Mouse (Mus musculus) midbrain, embryonic 15.5 days (tissue): ENCODE results near the gene Rps6kb1. TPM values are rescaled to one million over a fixed set of nuclear protein-coding genes. Genes with fewer than 3 reads are reported as not detected.
A peak's percentile ranks its signal among the peaks of the same experiment; 100 is the strongest.

Experiments
- ATAC-seq: fragments of 200-750 bp; cut with Nextera tagmentation; replicated peaks from 2 replicates; pipeline ENCODE4 v1.8.0; 2017; ENCODE audit warnings: moderate TSS enrichment
- H3K27ac ChIP-seq: fragments of 300-500 bp; sonication (generic); 2 replicates; pipeline ENCODE4 v1.5.1; 2015; ENCODE audit warnings: mild to moderate bottlenecking, inconsistent platforms
- H3K27me3 ChIP-seq: fragments of 300-500 bp; sonication (generic); replicated peaks from 2 replicates; pipeline ENCODE4 v1.6.1; 2015; ENCODE audit warnings: inconsistent platforms
- H3K36me3 ChIP-seq: fragments of 300-500 bp; sonication (generic); replicated peaks from 2 replicates; pipeline ENCODE4 v1.6.1; 2015; ENCODE audit warnings: inconsistent platforms
- H3K4me1 ChIP-seq: fragments of 300-500 bp; sonication (generic); 2 replicates; pipeline ENCODE4 v1.6.1; 2015; ENCODE audit warnings: inconsistent platforms
- H3K4me2 ChIP-seq: fragments of 300-500 bp; sonication (generic); 2 replicates; pipeline ENCODE4 v1.6.1; 2015; ENCODE audit warnings: inconsistent platforms, mild to moderate bottlenecking, moderate library complexity
- H3K4me3 ChIP-seq: fragments of 300-500 bp; sonication (generic); 2 replicates; pipeline ENCODE4 v1.5.1; 2015; ENCODE audit warnings: mild to moderate bottlenecking, inconsistent platforms
- H3K9ac ChIP-seq: fragments of 300-500 bp; sonication (generic); 2 replicates; pipeline ENCODE4 v1.6.1; 2015; ENCODE audit warnings: mild to moderate bottlenecking, inconsistent platforms
- H3K9me3 ChIP-seq: fragments of 300-500 bp; sonication (generic); 2 replicates; pipeline ENCODE4 v1.6.1; 2016; ENCODE audit warnings: inconsistent platforms
- WGBS: fragments of 180-500 bp; shearing (Covaris S2); methylation state at CpG from one replicate; pipeline ENCODE4 v1.1.7; 2015; ENCODE audit warnings: mixed read lengths; 5-methylcytosine and 5-hydroxymethylcytosine counted together
- polyA plus RNA-seq: library from polyadenylated mRNA; unstranded; fragments of >200 nt; fragmentation: Nextera tagmentation; extraction: Ambion mirVana; gene quantifications from 2 replicates; pipeline ENCODE4 v1.2.1, GENCODE M21; 2015

The Rps6kb1 gene
- polyA plus RNA-seq: 49.5 and 53.2 TPM in 2 replicates

GRCm38 (mm10) chr11:86544639-86545299 is at the start of gene Rps6kb1, which contains the start of gene Tubd1:
Gene Rps6kb1 (minus strand): TSS chr11:86544805.
Gene Tubd1 (plus strand): TSS chr11:86544991.
- no peaks in the 10 kb centered on the region for H3K9me3 ChIP-seq
- H3K4me2 ChIP-seq: peak within 1 kb of the TSS; percentile 79
- no peaks in the 10 kb centered on the region for H3K27me3 ChIP-seq
- H3K36me3 ChIP-seq: no peaks in the 10 kb centered on the region
- H3K4me3 ChIP-seq: peak within 1 kb of the TSS; percentile 98
- H3K4me1 ChIP-seq: peaks cover 24% of the 10 kb centered on the region
- peak within 1 kb of the TSS; percentile 90 for H3K27ac ChIP-seq
- WGBS: under 1% methylated on average over 43 of the region's 43 CpGs
- ATAC-seq: peak; percentile 98
- peak within 1 kb of the TSS; percentile 96 for H3K9ac ChIP-seq

GRCm38 (mm10) chr11:86593443-86593842 is 48.8 kb upstream of the Rps6kb1 start:
- 59% methylated on average over 5 of the region's 5 CpGs for whole genome bisulfite sequencing

GRCm38 (mm10) chr11:86592993-86593392 is 48.4 kb upstream of the Rps6kb1 start:
- Histone ChIP-seq H3K9ac (no peak overlapping the region), H3K4me1 (peaks cover 6% of the 10 kb centered on the region; the same call in 1 of the 2 replicates), H3K36me3 (no peaks in the 10 kb centered on the region), H3K9me3 (no peaks in the 10 kb centered on the region), H3K27me3 (no peaks in the 10 kb centered on the region), H3K4me3 (no peak overlapping the region), H3K4me2 (no peak overlapping the region), H3K27ac (0 out of 2 replicates have a peak overlapping the region, but pooled peaks have one; percentile 4)
- ATAC-seq: no peak
- WGBS: 22% methylated on average over 3 of the region's 3 CpGs

More at GRCm38 (mm10) chr11:86593443-86593842, 48.8 kb upstream of the Rps6kb1 start:
- no peak overlapping the region for H3K4me3 ChIP-seq
- H3K4me2 ChIP-seq: no peak overlapping the region
- H3K9ac ChIP-seq: no peak overlapping the region
- no peaks in the 10 kb centered on the region for H3K36me3 ChIP-seq
- H3K27me3 ChIP-seq: no peaks in the 10 kb centered on the region
- no peak for ATAC-seq
- peaks cover 6% of the 10 kb centered on the region; the same call in 1 of the 2 replicates for H3K4me1 ChIP-seq
- no peaks in the 10 kb centered on the region for H3K9me3 ChIP-seq
- 0 out of 2 replicates have a peak overlapping the region, but pooled peaks have one; percentile 4 for H3K27ac ChIP-seq

- Histone ChIP-seq H3K9me3 (no peaks in the 10 kb centered on the region), H3K4me2 (no peak overlapping the region), H3K27me3 (no peaks in the 10 kb centered on the region), H3K27ac (no peak overlapping the region), H3K9ac (no peak overlapping the region), H3K4me3 (no peak overlapping the region), H3K4me1 (peaks cover 10% of the 10 kb centered on the region), H3K36me3 (no peaks in the 10 kb centered on the region)
- WGBS: 89% methylated on average over 2 of the region's 2 CpGs
- ATAC-seq: no peak
Measured at GRCm38 (mm10) chr11:86591931-86592616, 47.5 kb upstream of the Rps6kb1 start.

GRCm38 (mm10) chr11:86591301-86591845 is 46.8 kb upstream of the Rps6kb1 start:
- no peak overlapping the region for H3K9ac ChIP-seq
- no peaks in the 10 kb centered on the region for H3K36me3 ChIP-seq
- ATAC-seq: no peak
- no peaks in the 10 kb centered on the region for H3K9me3 ChIP-seq
- H3K27me3 ChIP-seq: no peaks in the 10 kb centered on the region
- peaks cover 15% of the 10 kb centered on the region for H3K4me1 ChIP-seq
- no peak overlapping the region for H3K4me2 ChIP-seq
- no peak overlapping the region for H3K4me3 ChIP-seq
- 88% methylated on average over 4 of the region's 4 CpGs for WGBS
- H3K27ac ChIP-seq: no peak overlapping the region

- ATAC-seq: no peak
- H3K4me1 ChIP-seq: peaks cover 15% of the 10 kb centered on the region
- H3K9me3 ChIP-seq: no peaks in the 10 kb centered on the region
- 92% methylated on average over 10 of the region's 10 CpGs for WGBS
- H3K9ac ChIP-seq: no peak overlapping the region
- no peak overlapping the region for H3K4me2 ChIP-seq
- H3K27me3 ChIP-seq: no peaks in the 10 kb centered on the region
- H3K4me3 ChIP-seq: no peak overlapping the region
- no peaks in the 10 kb centered on the region for H3K36me3 ChIP-seq
- H3K27ac ChIP-seq: no peak overlapping the region
Measured at GRCm38 (mm10) chr11:86590579-86590978, 46.0 kb upstream of the Rps6kb1 start.

- Histone ChIP-seq H3K36me3 (no peaks in the 10 kb centered on the region), H3K27ac (no peak overlapping the region), H3K27me3 (no peaks in the 10 kb centered on the region), H3K4me3 (no peak overlapping the region), H3K4me2 (no peak overlapping the region), H3K9me3 (no peaks in the 10 kb centered on the region), H3K4me1 (peaks cover 15% of the 10 kb centered on the region), H3K9ac (no peak overlapping the region)
- ATAC-seq: no peak
- WGBS: 92% methylated on average over 4 of the region's 4 CpGs
Measured at GRCm38 (mm10) chr11:86590066-86590465, 45.5 kb upstream of the Rps6kb1 start.

- Histone ChIP-seq H3K9me3 (no peaks in the 10 kb centered on the region), H3K9ac (no peak overlapping the region), H3K27ac (no peak overlapping the region), H3K4me3 (no peak overlapping the region), H3K4me1 (peaks cover 15% of the 10 kb centered on the region), H3K4me2 (no peak overlapping the region), H3K27me3 (no peaks in the 10 kb centered on the region), H3K36me3 (no peaks in the 10 kb centered on the region)
- 92% methylated on average over 4 of the region's 4 CpGs for WGBS
- no peak for ATAC-seq
Measured at GRCm38 (mm10) chr11:86588583-86589298, 44.1 kb upstream of the Rps6kb1 start.

- WGBS: 49% methylated on average over 7 of the region's 7 CpGs
- Histone ChIP-seq H3K4me1 (peaks cover 9% of the 10 kb centered on the region; the same call in 1 of the 2 replicates), H3K4me2 (no peak overlapping the region), H3K9ac (no peak overlapping the region), H3K27me3 (no peaks in the 10 kb centered on the region), H3K36me3 (no peaks in the 10 kb centered on the region), H3K9me3 (no peaks in the 10 kb centered on the region), H3K4me3 (no peak overlapping the region), H3K27ac (no peak overlapping the region)
- ATAC-seq: no peak
Measured at GRCm38 (mm10) chr11:86587830-86588229, 43.2 kb upstream of the Rps6kb1 start.

GRCm38 (mm10) chr11:86586868-86587792 is 42.5 kb upstream of the Rps6kb1 start:
- no peak overlapping the region for H3K4me3 ChIP-seq
- no peak overlapping the region for H3K27ac ChIP-seq
- peaks cover 9% of the 10 kb centered on the region; the same call in 1 of the 2 replicates for H3K4me1 ChIP-seq
- no peaks in the 10 kb centered on the region for H3K36me3 ChIP-seq
- H3K27me3 ChIP-seq: no peaks in the 10 kb centered on the region
- no peaks in the 10 kb centered on the region for H3K9me3 ChIP-seq
- no peak for ATAC-seq
- peak overlapping the region; percentile 17 for H3K4me2 ChIP-seq
- 16% methylated on average over 15 of the region's 15 CpGs for WGBS
- H3K9ac ChIP-seq: no peak overlapping the region

GRCm38 (mm10) chr11:86586177-86586867 is 41.7 kb upstream of the Rps6kb1 start:
- H3K27ac ChIP-seq: no peak overlapping the region
- no peaks in the 10 kb centered on the region for H3K36me3 ChIP-seq
- H3K4me2 ChIP-seq: peak overlapping the region; percentile 17
- peaks cover 9% of the 10 kb centered on the region; the same call in 1 of the 2 replicates for H3K4me1 ChIP-seq
- ATAC-seq: no peak
- no peaks in the 10 kb centered on the region for H3K27me3 ChIP-seq
- H3K4me3 ChIP-seq: no peak overlapping the region
- WGBS: 24% methylated on average over 12 of the region's 12 CpGs
- H3K9me3 ChIP-seq: no peaks in the 10 kb centered on the region
- no peak overlapping the region for H3K9ac ChIP-seq
